Mouse (Mus musculus): Measurements from ENCODE around the gene Nectin4.

DNA sequence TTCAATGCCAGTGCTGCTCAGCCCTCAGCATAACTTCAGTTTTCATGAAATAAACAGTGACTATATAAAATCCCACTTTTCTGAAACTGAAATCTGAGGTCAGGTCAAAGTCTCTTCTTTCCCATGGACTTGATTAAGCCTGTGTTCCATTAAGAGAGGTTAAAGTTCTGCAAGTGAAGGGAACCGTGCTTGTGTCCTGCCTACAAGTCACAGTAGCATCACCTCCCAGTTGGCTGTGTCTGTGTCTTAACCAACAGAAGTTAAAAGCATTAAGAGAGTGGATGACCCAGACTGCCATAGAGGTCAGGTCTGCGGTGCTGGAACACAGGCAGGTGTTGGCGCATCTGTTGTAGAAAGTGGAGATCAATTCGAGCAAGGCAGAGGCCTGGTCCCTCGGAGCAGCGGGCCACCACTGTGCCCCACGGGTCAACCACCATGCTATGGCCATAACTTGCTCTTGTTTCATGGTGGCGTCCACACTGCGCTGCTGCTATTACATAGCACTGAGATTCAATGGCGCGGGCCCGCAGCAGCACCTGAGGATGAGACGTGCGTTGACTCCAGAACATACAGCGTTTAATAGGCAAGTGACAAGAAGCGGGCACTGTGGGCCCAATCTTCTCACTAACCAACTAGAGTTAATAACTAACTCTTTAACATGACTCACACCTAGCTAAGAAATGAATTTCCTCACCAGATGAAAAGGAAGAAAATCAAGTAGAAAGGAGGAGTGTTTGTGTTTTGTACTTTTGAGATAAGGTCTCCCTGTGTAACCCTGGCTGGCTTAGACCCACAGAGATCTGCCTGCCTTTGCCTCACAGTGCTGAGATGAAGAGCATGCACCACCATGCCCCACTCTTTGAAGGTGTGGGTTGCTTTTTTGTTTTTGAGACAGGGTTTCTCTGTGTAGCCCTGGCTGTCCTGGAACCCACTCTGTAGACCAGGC is 27.4 kb upstream of the Nectin4 start:
- TF ChIP-seq CTCF (IDR thresholded peaks at IDR 0.05; ENCODE audit: extremely low read depth, insufficient read depth, low read length): no peak
- TF ChIP-seq POLR2A (IDR thresholded peaks at IDR 0.05; ENCODE audit: extremely low read depth, insufficient read depth, low read length): no peak
